Mouse (Mus musculus) forebrain, embryonic 16.5 days (tissue): ENCODE measurements at regions not wholly inside any gene's neighbourhood (a gene's known extent, or its start where the extent isn't known, plus 50 kb on each side); places are given as distances from the start of the nearest gene placed in this dataset.

Experiments
- ATAC-seq: fragments of 200-750 bp; cut with Nextera tagmentation; 2 replicates; pipeline ENCODE4 v1.8.0; 2017; ENCODE audit warnings: mild to moderate bottlenecking, moderate library complexity
- H3K27ac ChIP-seq: fragments of 300-500 bp; sonication (generic); 2 replicates; pipeline ENCODE4 v1.5.1; 2014; ENCODE audit warnings: low read length, control low read depth
- H3K27me3 ChIP-seq: fragments of 300-500 bp; sonication (generic); replicated peaks from 2 replicates; pipeline ENCODE4 v1.6.1; 2014; ENCODE audit warnings: low read length; ENCODE audit not compliant: control insufficient read depth, insufficient read depth
- H3K36me3 ChIP-seq: fragments of 300-500 bp; sonication (generic); 2 replicates; pipeline ENCODE4 v1.6.1; 2014; ENCODE audit not compliant: control insufficient read depth, insufficient read depth
- H3K4me1 ChIP-seq: fragments of 300-500 bp; sonication (generic); replicated peaks from 2 replicates; pipeline ENCODE4 v1.6.1; 2014; ENCODE audit warnings: low read length; ENCODE audit not compliant: control insufficient read depth, insufficient read depth
- H3K4me2 ChIP-seq: fragments of 300-500 bp; sonication (generic); 2 replicates; pipeline ENCODE4 v1.6.1; 2014; ENCODE audit warnings: mild to moderate bottlenecking, low read length, control low read depth
- H3K4me3 ChIP-seq: fragments of 300-500 bp; sonication (generic); replicated peaks from 2 replicates; pipeline ENCODE4 v1.5.1; 2014; ENCODE audit warnings: mild to moderate bottlenecking, low read length, control low read depth
- H3K9ac ChIP-seq: fragments of 300-500 bp; sonication (generic); replicated peaks from 2 replicates; pipeline ENCODE4 v1.6.1; 2014; ENCODE audit warnings: low read depth, low read length, control low read depth
- H3K9me3 ChIP-seq: fragments of 300-500 bp; sonication (generic); 2 replicates; pipeline ENCODE4 v1.6.1; 2016; ENCODE audit warnings: low read length; ENCODE audit not compliant: control insufficient read depth
- WGBS: fragments of 180-500 bp; shearing (Covaris S2); extraction: QIAGEN DNeasy Blood & Tissue Kit; methylation state at CpG from one replicate; pipeline ENCODE4 v1.1.7; 2014; 5-methylcytosine and 5-hydroxymethylcytosine counted together

DNA sequence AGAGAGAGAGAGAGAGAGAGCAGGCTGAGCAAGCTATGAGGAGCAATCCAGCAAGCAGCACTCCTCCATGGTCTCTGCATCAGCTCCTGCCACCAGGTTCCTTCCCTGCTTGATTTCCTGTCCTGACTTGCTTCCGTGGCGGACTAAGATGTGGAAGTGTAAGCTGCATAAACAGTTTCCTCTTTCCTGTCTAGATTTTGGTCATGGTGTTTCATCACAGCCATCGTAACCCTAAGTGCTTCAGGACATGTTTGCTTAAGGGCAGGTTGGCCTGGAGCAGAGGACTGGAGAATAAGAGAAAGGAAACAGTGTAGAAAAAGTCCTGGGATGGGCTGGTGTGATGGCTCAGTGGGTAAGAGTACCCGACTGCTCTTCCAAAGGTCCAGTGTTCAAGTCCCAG, 133.9 kb downstream of the Dyrk2 start:
- Histone ChIP-seq H3K4me3 (no peak overlapping the region), H3K9ac (no peak overlapping the region), H3K4me2 (no peak overlapping the region), H3K27me3 (no peaks in the 10 kb centered on the region), H3K27ac (no peak overlapping the region), H3K9me3 (no peaks in the 10 kb centered on the region), H3K4me1 (no peaks in the 10 kb centered on the region), H3K36me3 (no peaks in the 10 kb centered on the region)
- no peak for ATAC-seq
- WGBS = 96% methylated on average over 4 of the region's 4 CpGs

DNA sequence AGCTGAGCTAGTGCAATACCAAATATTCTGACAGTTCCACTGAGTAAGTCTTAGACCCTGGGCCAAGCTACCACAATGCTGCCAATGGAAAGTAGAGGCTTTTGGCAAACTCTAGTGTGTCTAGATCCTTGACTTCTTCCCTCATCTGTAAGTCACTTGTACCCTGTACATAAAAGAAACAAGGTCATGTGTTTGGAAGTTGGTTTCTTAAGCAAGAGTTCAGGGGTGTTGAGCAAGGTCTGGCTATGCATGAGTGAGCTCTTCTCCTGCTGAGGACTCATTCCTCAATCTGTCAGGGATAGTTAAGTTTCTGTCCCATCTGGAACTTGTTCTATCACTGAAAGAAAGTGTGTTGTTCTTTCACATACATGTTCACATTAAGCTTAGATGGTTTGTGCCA, 132.9 kb downstream of the Dyrk2 start:
- Histone ChIP-seq H3K36me3 (no peaks in the 10 kb centered on the region), H3K27me3 (no peaks in the 10 kb centered on the region), H3K27ac (no peak overlapping the region), H3K9me3 (no peaks in the 10 kb centered on the region), H3K4me1 (no peaks in the 10 kb centered on the region), H3K4me3 (no peak overlapping the region), H3K9ac (no peak overlapping the region), H3K4me2 (no peak overlapping the region)
- no peak for ATAC-seq

DNA sequence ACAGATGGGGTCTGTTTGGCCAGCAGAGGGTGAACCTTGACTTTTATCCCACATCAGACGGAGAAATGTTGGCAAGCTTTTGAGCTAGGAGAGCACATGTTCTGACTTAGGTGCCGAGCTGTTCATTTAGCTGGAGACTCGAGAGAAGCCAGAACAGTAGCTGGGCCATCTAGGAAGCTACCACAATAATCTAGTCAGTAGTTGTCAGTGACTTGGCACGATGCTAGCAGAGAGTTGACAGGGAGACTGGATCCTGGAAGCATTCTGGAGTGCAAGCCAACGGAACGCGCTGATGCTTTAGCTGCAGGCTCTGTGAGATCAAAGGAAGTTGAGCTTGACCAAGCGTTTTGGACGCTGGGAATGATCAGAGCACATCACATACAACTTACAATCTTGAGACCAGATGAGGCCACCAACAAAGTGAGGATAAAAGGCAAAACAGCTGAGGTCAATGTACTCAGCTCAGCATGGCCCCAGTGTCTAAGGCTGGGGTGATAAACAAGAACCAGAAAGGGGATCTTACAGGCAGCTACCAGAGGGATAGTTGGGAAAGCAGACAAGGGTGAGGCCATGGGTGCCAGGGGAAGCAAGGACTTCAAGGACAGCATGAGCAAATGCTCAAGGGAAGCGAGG, 130.0 kb downstream of the Dyrk2 start:
- ATAC-seq = no peak
- no peak overlapping the region for H3K27ac ChIP-seq
- H3K4me1 ChIP-seq = no peaks in the 10 kb centered on the region
- no peaks in the 10 kb centered on the region for H3K9me3 ChIP-seq
- H3K36me3 ChIP-seq = no peaks in the 10 kb centered on the region
- H3K4me3 ChIP-seq = no peak overlapping the region
- 84% methylated on average over 10 of the region's 10 CpGs for WGBS
- no peak overlapping the region for H3K9ac ChIP-seq
- H3K27me3 ChIP-seq = no peaks in the 10 kb centered on the region
- no peak overlapping the region for H3K4me2 ChIP-seq

DNA sequence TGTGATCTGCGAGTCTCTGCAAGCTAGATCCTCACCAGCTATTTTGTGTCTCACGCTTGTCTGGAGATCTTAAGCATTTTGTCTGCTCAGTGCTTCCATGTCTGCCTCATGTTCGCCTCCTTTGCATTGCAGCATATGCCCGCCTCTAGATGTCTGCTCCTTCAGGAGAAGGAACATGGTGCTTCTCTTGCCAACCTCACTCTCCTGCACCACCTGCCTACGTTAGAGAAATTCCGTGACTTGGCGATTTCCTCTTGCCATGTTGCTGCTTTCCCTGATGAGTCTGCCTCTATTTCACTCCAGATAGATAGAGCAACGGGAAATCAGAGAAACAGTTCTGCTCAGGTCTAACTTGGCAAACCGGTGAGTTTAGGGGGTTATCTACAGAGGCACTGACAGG, 126.2 kb downstream of the Dyrk2 start:
- peaks cover 7% of the 10 kb centered on the region for H3K4me1 ChIP-seq
- no peak for ATAC-seq
- H3K4me3 ChIP-seq = no peak overlapping the region
- H3K4me2 ChIP-seq = no peak overlapping the region
- no peaks in the 10 kb centered on the region for H3K36me3 ChIP-seq
- no peak overlapping the region for H3K9ac ChIP-seq
- H3K9me3 ChIP-seq = no peaks in the 10 kb centered on the region
- no peaks in the 10 kb centered on the region for H3K27me3 ChIP-seq
- no peak overlapping the region for H3K27ac ChIP-seq
- WGBS = 85% methylated on average over 9 of the region's 9 CpGs

DNA sequence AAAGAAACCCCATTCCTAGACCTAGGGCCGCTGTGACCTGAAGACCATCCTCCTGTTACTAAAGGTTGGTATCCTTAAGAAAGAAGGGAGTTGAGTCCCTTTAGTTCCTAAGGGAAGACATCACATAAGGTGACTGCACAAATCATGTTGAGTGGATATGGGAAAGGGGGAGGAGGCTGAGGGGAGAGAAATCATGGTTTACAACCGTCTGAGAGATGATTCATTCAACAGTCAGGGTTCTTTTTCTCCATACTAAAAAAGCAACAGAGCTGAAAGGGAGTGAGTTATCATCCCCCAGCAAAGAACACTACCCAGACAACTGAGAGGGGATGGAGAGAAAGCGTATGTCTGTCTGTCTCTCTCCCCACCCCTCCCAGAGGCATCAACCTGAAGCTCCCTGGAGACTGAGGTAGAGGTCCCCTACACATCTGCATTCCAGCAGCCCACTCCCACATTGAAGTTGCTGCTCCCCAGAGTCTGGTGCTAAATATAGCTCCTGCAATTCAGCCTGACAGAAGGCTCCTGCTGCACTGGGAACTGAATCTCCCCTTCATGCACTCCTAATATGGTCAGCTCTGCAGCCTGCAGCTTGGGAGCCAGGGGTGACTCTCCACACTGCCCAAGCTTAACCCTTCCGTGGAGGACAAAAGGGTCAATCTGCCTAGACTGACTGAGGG, 123.2 kb downstream of the Dyrk2 start:
- Histone ChIP-seq H3K4me1 (peaks cover 7% of the 10 kb centered on the region), H3K9ac (no peak overlapping the region), H3K4me2 (no peak overlapping the region), H3K9me3 (no peaks in the 10 kb centered on the region), H3K27ac (0 out of 2 replicates have a peak overlapping the region, but pooled peaks have one; percentile 27), H3K27me3 (no peaks in the 10 kb centered on the region), H3K36me3 (no peaks in the 10 kb centered on the region), H3K4me3 (no peak overlapping the region)
- WGBS = 58% methylated on average over 4 of the region's 4 CpGs
- no peak for ATAC-seq

DNA sequence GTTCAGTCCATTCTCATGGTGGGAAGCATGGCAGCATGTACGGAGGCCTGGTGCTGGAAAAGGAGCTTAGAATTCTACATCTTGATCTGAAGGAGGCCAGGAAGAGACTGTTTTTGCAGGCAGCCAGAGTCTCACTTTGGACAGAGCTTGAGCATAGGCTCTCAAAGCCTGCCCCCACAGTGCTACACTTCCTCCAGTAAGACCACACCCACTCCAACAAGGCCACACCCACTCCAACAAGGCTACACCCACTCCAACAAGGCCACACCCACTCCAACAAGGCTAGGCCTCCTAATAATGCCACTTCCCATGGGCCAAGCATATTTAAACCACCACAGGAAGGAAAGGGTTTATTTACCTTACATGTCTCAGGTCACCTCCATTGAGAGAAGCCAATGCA, 121.0 kb downstream of the Dyrk2 start:
- Histone ChIP-seq H3K9me3 (no peaks in the 10 kb centered on the region), H3K36me3 (no peaks in the 10 kb centered on the region), H3K27me3 (no peaks in the 10 kb centered on the region), H3K4me1 (peaks cover 7% of the 10 kb centered on the region), H3K4me2 (no peak overlapping the region), H3K9ac (no peak overlapping the region), H3K4me3 (no peak overlapping the region), H3K27ac (no peak overlapping the region)
- 100% methylated on average over 1 of the region's 1 CpGs for WGBS
- ATAC-seq = no peak

DNA sequence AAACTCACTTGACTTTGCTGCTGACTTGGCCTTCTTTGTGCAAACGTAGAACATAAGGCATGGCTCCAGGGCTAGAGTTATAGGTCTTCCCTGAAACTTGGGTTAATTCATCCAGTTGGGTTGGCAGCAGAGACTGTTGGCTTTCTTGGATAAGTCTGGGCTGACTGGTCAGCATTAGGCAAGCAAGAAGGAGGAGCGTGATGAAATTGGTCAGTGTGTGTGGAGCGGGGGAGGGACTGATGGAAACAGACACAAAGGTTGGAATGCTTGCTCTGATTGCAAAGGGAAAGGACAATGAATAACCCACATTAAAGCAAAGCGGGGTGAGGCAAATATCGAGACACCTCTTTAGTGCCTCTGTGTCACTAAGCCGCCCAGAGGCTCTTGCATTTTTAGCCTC, 120.3 kb downstream of the Dyrk2 start:
- H3K27me3 ChIP-seq = no peaks in the 10 kb centered on the region
- H3K4me3 ChIP-seq = no peak overlapping the region
- no peaks in the 10 kb centered on the region for H3K36me3 ChIP-seq
- H3K9ac ChIP-seq = no peak overlapping the region
- no peaks in the 10 kb centered on the region for H3K9me3 ChIP-seq
- no peak overlapping the region for H3K27ac ChIP-seq
- WGBS = 65% methylated on average over 6 of the region's 6 CpGs
- no peak for ATAC-seq
- no peak overlapping the region for H3K4me2 ChIP-seq
- peaks cover 7% of the 10 kb centered on the region for H3K4me1 ChIP-seq

DNA sequence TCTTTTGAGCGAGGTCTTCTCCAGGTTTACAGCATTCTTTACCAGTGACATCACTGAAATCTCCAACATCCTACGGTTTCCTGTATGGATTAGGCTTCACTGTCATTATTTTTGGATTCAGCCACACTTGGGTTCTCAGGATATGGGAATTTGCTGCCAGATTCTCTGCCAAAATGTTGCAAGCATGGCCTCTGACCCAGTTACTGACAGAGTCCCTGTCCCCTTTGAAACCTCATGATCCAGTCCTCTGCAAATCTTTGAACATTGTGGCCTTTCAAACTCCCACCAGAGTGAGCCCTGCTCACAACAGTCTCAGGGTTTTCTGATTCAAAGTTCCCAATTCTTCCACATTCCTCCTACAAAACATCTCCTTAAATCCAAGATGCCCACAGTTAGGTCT, 118.9 kb downstream of the Dyrk2 start:
- Histone ChIP-seq H3K27ac (no peak overlapping the region), H3K9ac (no peak overlapping the region), H3K9me3 (no peaks in the 10 kb centered on the region), H3K4me1 (peaks cover 7% of the 10 kb centered on the region), H3K36me3 (no peaks in the 10 kb centered on the region), H3K4me2 (no peak overlapping the region), H3K4me3 (no peak overlapping the region), H3K27me3 (no peaks in the 10 kb centered on the region)
- WGBS = 87% methylated on average over 2 of the region's 2 CpGs
- no peak for ATAC-seq

DNA sequence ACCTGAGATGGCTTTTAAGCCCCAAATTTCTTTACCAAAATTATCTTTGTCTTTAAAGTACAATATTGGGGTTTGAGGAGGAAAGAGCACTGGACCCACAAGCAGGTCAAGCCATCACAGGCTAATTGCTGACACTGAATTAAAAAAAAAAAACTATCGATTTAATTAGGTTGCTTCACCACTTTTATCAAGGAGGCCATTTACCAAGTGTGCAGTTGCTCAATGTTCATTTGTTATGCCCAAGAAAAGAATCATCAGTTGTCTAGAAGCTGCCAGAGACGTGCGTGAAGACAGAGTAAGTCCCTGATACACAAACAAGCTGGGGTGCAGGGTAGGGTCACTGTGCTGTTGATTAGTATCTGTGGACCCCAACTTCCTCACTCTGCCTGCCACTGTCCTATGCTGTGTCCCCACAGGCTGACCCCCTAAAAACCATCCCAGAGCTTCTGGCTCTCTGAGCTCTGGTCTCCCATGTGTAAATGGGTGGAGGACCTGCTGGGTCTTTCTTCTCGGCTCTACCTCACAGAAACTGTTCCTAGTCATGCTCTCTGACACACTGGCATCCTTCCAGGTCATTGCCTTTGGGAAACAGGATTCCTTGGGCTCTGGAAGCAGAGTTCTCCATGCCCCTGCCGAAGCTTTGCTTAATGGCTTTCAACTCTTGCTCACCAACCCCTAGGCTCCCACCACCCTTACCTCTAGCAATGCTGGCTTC, 116.8 kb downstream of the Dyrk2 start:
- Histone ChIP-seq H3K36me3 (no peaks in the 10 kb centered on the region), H3K4me3 (no peak overlapping the region), H3K27me3 (no peaks in the 10 kb centered on the region), H3K9ac (no peak overlapping the region), H3K4me1 (no peaks in the 10 kb centered on the region), H3K27ac (no peak overlapping the region), H3K4me2 (no peak overlapping the region), H3K9me3 (no peaks in the 10 kb centered on the region)
- WGBS = 71% methylated on average over 5 of the region's 5 CpGs
- no peak for ATAC-seq
